Mouse (Mus musculus) heart, postnatal 10 days (tissue): ENCODE measurements at regions not wholly inside any gene's neighbourhood (a gene's known extent, or its start where the extent isn't known, plus 50 kb on each side); places are given as distances from the start of the nearest gene placed in this dataset.
A peak's percentile ranks its signal among the peaks of the same experiment; 100 is the strongest.

Experiments used
- DNase-seq, 2 experiments: peaks; one replicate each; pipeline ENCODE4 v3.0.0; 2021
- intact Hi-C: fragments of 180-260 bp; cut with DNase I; formaldehyde crosslinking; loops from one replicate; pipeline ENCODE4 v1.15.1; 2025

DNA sequence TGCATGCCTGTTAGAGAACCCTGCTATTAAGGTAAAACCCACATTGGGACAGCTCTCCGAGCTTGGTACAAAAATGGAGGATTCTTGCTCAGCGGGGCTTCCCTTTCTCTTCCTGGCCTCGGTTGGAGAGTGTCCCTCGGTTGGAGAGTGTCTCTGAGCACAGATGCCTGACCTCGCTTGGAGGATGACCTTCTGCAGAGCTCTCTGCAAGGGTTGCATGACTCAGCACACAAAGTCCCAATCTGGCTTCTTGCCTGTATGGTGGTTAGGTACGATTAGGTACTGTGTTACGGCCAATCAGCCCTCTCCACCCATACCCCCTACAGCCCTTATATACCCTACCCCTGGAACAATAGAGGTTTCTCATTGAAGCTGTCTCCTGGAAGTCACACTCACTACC, 177.1 kb upstream of the Rreb1 start:
- DNase-seq, result peak in 1 of 2 experiments; percentile 13
- intact Hi-C loops, result loop anchor here (5.0 kb wide), 1 partner anchor 39 kb away; no protein-coding TSS in a partner anchor

DNA sequence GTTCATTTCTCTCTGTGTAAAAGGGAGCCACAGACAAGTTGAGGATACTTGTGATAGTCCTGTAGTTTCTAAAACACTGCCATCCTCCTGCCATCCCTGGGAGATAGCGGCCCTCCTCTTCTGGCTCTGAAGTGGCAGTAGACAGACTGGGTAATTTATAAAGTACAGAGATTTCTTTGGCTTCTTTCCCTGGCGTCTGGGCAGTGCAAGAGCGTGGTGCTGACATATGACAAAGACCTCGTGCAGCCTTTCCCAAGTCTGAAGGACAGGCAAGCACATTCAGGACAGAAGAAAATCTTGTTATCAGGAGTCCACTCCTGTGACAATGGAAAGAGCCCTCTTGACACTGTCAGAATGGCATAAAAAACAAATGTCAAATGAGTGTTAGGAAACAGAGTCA, 175.9 kb upstream of the Rreb1 start:
- intact Hi-C loops, result loop anchor here (1.0 to 5.0 kb wide), 2 partner anchors 27 to 40 kb away; no protein-coding TSS in a partner anchor
- peak; percentile 78 to 83 for DNase-seq

DNA sequence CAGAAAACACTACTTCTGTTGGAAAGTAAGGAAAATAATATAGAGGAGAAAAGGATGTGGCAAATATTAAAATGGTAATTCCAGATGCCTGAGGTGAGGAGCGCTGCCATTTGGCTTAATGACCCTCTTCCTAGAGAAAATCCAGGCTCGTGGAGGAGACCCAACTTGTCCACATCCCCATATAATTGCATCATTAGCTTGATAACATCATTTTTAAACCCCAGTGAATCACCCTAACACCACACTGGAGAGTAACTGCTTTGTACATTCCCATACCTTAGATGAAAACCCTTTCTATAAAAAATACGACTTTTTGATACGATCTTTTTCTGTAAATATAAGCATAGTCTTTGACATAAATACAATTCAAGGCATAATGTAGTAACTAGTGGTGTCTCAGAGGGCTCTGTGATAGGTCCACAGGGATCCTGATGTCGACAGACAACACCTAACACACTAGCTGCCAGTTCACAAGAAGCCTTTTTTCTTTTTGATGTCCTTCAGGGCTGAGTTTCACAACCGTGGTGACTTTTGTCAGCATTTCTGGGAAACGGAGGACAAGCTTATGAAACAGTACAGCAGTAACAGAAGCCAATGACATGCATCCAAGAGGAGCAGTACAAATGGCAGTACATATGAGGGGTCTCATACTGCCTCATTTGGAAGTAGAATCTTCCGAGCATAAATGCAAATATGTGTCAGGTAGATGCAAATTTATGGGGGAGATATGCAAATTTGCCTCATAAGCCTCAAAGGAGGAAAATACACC, 174.8 kb upstream of the Rreb1 start:
- no peak for DNase-seq
- intact Hi-C loops, result loop anchor here (5.0 kb wide), 1 partner anchor 41 kb away; no protein-coding TSS in a partner anchor

DNA sequence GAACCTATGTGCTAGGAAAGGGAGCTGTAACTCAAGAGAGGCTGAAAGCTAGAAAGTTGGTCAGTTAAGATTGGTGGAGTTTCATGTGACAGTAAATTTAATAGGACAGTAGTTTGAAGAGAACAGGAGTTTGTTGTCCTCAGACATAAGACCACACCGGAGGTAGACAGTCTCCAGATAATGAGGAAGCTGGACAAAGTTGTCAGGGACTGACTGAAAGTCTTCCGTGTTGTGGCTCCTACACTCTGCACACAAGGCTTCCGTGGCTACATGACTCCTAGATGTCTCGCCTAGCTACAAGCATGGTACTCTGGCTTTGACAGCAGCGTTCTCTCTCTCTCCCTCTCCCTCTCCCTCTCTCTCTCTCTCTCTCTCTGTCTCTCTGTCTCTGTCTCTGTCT, 171.9 kb upstream of the Rreb1 start:
- DNase-seq, result no peak
- intact Hi-C loops, result no loop called here

DNA sequence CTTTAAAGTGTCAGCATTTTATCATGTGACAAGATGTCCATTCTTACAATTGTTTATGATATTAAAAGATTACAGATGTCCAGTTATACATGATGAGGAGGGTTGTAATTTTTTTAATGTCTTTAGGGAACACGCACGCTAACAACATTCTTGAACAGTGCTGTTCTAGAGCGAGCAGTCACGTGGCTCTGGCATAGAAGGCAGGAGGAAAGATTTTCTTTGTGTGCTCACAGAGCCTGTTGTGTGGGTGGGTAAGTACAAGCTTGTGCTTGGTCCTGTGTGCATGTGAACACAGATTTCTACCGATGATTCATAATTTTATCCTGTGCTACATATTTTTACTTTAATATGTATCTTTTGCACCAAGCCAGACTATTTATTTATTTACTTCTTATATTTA, 169.1 kb upstream of the Rreb1 start:
- intact Hi-C loops, result no loop called here
- no peak for DNase-seq

DNA sequence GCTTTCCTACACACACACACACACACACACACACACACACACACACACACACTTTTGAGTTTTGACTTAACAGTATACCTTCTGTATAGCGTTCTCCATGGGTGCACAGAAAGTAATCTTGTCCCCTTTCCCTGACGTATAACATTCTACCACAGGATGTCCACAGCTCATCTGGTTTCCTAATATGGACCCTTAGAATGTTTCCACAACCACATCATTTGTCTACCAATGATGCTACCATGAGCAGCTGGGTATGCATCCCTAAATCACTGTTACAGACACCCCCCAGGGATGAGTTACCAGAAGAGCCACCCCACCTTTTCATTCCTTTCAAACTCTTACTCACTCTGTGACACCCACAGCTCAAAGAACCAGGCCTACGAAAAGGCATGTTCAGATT, 166.8 kb upstream of the Rreb1 start:
- no peak for DNase-seq
- intact Hi-C loops, result no loop called here

DNA sequence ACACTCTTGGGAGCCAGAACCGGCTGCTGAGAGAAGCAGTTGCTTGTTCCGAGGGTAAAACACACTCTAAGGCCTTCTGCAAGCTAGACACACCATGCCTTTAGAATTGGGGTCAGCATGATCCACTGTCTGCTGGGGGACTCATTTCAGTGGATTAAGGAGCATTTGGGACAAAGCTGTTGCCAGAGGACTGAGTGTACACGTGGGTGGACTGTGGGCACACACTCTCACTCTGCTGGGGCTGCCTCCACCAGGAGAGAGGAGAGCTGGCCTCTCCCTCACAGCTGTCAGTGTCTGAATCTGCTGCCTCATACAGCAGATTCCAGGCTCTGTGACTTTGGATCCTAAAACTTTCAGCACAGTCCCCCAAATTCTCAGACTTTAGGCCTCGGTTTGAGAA, 161.2 kb upstream of the Rreb1 start:
- intact Hi-C loops, result no loop called here
- DNase-seq, result no peak

DNA sequence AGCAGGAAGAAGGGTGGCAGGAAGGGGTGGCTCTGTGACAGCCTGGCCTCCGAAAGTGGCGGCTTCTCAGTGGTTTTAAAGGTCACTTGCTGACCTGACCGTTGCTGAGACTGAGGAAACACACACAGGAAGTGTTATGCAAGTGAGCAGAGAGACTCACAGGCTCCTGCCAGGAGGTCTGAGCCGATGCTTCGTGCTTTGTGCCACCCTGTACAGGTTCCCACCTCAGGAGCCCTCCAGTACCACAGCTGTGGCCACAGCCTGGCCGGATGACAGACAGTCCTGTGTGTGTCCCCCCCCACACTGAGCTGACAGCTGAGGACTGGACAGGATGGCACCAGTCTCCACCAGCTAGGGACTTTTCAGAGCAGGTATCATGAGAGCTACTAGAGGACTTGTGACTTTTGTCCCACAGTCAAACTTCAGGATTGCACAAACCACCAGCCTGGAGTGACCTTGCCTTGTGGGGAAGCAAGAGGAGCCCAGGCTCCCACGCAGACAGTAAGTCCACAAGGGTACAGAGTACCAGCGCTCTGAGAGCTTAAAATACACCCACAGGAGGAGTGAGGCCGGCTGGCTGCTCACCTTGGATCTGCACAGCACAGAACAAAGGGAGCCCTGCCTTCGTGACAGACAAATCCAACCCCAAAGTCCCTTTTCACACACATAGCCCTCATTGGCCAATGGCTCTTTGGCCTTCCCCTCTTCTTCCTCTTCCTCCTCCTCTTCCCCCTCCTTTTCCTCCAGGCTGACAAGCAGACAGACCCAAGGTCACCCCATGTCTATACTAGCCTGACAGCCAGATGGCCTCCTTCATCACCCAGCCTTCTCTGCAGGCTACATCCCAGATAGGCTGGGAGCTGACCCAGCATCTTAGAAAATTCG, 158.1 kb upstream of the Rreb1 start:
- intact Hi-C loops, result no loop called here
- peak; percentile 52 to 56 for DNase-seq

DNA sequence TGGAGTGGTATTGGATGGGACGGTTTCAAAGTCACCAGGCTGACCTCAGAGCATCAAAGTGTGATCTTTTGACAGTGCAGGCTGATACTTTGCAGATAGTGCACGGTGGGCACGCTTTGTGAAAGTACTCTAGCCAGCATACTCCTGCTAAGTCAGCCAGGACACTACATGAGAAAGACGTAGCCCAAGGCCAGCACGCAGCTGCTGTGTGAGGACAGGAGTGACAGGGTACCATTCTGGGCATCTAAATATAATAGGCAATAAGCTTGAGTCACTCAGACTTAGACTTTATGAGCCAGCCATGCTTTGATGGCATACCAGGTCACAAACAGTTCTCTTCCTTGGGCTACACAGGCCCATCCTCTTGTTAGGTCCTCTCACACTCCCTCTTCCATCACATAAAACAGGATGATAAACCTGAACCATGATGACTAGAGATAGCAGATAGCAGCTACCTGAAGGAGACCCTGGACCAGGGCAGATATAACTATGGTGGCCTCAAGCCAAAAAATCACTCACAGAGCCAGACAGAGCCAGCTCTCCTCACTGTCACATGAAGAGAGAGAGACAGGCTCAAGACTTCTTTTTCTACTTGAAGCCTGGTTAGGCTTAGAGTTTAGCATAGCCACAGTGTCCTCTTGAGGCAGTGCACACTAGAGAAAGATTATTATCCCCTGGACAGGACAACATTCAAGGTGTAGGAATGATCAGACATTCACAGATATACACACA, 156.7 kb upstream of the Rreb1 start:
- no peak for DNase-seq
- intact Hi-C loops, result no loop called here

DNA sequence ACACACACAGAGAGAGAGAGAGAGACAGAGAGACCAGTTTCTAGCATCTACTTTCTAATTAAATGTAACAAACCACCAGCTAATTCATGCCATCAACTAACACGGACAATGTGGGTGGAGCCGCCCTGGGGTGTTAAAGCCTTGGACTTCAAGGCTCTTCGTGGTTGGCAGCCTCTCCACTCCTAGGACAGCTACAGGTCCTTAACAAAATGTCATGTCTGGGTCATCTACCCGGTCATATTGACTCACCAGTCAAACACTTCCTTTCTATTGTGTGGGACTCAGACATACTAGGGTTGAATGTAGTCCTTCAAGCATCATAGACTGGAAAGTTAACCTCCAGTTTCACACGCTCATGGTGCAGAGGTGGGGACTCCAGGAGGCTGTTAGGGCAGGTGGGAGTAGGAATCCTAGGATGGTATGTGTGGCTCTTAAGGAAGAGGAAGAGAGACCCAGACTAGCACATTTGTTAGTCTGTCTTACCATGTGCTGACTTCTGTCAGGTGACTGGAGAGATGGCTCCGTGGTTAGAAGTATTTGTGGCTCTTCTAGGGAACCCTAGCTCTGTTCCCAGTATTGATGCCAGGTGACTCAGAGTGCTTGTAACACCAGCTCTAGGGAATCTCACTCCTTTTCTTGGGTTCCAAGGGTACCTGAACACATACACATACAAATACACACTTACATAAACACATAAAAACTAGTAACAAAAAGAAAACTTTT, 155.7 kb upstream of the Rreb1 start:
- DNase-seq, result no peak
- intact Hi-C loops, result no loop called here

DNA sequence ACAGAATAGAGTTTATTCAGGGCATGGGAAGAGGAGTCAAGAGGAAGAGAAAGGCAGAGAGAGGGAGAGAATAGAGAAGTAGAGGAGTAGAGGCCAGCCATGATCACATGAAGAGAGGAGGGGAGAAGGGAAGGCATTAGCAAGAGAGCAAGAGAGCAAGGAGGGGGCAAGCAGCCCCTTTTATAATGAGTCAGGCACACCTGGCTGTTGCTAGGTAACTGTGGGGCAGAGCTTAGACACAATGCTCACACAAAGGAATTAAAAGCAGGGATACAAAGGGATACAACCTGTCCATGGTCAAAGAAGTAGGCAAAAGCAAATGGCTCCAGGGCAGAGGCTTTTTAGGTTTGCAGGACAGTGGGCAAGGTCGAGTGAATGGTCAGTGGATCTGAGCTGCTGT, 153.5 kb upstream of the Rreb1 start:
- intact Hi-C loops, result no loop called here

DNA sequence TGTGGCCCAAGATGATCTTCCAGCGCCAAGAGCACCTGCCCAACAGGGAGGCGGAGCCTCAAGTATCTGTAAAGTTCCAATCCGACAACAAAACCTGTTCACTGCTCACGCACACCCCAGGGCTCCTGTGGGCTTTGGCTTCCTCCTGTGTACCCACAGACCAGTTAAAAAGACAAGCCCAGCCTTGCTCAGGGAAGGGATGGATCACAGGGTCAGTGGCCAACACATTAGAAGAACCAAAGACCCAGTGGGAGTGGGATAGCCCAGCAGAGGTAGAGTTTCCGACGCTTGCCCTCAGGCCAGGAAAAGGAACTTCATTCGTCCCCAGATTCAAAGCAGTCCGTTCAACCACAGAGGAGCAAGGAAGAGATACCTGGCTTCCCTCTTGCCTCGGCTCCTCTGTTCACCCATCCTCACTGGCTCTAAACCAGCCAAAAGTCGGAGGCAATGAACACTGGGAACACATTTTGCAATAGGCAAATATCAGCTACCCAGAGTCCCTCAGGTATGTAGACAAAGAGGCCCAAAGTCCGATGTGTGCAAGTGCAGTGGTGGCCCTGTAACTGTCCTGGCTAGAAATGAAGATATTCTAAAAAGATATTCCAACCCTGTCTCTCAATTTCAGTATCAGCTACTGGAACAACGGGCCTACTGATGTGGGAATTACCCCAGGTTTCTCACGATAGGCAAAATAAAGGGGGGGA, 152.5 kb upstream of the Rreb1 start:
- DNase-seq, result no peak
- intact Hi-C loops, result no loop called here

More for the DNA sequence above, 153.5 kb upstream of the Rreb1 start:
- no peak for DNase-seq

DNA sequence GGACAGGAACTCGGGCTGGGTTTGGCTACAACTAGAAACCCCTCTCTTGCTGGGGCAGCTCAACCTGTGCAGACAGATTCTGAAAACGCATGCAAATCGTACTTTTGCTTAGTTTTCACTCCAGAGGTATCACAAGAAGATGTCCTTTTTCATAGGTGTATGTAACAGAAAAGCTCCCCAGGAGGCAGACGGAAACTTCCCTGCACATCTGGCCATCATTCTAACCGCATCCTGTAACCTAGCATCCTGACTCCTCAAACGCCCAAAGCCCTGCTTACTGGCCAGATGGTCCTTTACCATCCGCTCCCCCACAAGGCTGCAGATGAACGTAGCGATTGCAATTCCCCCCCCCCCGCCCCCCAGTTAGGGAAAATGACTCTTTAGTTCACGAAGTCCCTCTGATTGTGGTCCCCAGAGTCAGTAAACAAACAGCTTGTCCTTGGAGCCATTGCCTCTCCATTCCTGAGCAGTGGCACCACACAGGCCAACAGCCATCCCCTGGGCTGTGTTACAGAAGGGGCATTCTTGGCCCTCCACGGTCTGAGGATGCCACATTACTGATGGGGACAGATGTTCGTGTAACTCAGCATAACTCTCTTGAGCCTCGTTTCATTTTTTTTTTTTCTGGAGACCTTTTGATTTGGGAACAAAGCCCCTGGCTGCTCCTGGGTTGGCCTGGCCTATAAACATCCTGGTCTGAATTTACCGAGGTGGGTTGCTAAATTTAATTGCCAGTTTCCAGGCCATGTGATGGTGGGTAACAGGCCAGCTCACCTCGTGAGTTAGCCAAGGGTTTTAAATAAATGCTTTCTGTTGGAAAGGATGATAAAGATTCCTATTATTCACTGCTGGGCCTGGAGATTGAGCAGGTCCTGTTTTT, 149.6 kb upstream of the Rreb1 start:
- DNase-seq, result no peak
- intact Hi-C loops, result loop anchor here (1.0 kb wide), 1 partner anchor 26 kb away; no protein-coding TSS in a partner anchor

DNA sequence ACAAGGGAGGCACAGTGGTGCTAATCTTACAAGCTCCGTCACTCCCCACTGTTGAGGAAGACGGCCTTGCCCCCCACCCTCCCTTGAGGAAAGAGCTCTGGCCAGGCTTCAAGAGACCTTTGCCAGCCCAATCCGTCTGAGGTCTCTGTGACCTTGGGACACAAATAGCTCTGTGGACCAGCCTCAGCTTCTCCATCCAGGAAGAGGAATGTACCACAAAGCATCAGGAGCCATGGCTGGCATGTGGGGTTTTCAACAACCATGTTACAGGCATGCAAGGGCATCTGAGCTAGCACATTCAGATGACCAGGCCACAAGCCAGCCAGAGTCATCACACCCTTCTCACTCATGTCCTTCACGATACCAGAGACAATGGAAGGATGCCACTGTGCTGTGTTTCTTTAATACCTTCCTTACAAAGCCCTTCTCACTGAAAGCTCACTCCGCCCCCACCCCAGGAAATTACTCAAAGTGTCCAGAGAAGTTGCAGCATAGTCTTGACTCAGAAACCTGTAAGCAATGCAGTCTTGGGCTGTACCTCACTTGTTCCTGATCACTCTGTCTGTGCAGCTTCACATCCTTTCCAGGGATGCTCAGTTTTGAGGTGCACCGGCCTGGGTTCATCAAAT, 148.8 kb upstream of the Rreb1 start:
- intact Hi-C loops, result loop anchor here (1.0 kb wide), 1 partner anchor 27 kb away; no protein-coding TSS in a partner anchor
- peak; percentile 69 to 82 for DNase-seq

DNA sequence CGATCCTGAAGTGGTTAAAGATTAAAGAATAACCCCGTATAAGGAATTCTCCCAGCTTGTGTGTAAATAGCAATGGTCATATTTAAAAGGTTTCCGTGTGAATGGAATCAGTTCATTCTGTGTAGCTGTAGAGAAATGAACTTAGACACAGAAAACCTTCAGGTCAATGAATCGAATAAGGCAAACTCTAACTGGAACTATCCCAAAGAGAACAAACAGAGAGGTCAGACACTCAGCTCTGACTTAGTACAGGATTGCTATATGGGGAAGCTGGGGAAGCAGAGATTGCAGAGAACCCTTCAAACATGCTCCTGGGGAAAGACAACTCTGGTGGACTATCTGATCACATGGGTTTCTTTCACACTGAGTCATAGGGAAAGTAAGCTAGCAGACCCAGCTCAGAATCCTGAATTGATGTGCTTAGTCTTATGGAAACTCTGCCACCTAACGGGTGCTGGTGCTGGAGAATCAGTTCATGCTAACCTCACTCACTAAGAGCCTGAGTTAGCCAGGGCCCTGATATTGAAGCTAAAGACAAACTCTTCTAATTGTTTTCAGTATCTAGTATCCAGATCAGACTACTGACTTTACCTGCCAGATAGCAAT, 145.3 kb upstream of the Rreb1 start:
- intact Hi-C loops, result loop anchor here (5.0 kb wide), 1 partner anchor 79 kb away; no protein-coding TSS in a partner anchor
- no peak for DNase-seq

DNA sequence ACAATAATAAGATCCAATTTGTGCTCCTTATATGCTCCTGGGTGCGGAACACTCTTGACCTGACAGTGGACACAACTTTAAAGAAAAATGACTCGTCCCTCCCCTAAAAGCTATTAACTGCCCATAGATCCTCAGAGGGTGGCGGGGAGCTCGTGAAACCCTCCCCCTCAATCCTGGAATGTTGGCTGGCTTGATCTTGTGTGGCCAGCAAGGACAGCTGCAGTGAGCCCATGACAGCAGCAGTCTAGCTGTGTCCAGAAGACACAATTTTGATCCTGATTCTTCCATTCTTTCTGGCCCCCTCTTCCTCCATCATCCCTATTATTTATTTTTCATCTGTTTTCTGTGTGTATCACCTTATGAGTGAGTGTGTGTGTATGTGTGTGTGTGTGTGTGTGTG, 141.8 kb upstream of the Rreb1 start:
- intact Hi-C loops, result no loop called here

DNA sequence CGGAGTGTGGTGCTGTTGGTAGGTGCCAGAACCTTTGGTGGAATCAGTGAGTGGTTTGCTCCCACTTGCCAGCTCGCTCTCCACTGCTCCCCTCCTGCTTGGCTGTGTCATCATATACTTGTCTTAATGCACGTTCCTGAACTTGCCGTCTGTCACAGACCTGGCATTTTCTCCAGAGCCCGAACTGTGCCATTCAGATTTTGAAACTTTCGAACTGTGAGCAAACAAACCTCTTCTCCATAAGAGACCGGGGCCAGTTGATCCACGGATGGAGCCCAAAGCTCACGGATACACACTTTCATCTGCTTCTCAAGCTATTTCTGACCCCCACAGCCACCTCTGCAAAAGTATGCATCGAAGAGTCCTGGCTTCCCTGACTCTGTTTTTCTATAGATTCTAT, 141.0 kb upstream of the Rreb1 start:
- no peak for DNase-seq
- intact Hi-C loops, result no loop called here

More for the DNA sequence above, 141.8 kb upstream of the Rreb1 start:
- no peak for DNase-seq

DNA sequence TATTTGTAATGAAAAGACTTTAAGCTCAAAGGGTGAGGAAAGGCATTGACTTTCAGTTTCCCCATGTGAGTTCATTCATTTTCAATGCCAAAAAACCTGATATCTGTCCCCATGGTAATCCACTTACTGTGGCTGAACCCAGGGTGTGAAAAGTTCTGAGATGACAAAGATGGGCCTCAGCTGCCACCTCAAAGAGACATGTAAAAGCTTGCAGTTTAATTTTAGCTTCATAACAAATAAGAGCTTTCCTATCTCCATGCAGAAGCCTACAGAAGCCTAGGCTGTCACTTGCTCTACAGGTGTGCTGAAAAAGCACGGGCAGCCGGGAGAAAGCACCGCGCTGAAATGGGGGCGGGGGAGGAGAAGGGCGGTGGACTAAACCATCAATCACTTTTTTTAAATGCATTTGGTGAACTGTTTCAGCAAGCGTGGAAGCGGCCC, 140.1 kb upstream of the Rreb1 start:
- intact Hi-C loops, result no loop called here
- peak; percentile 35 to 37 for DNase-seq
